Mouse (Mus musculus) E14TG2a.4 (cell line): ENCODE data around the gene Ggta1.

Experiments used
- CTCF ChIP-seq: conservative IDR thresholded peaks from 2 replicates; pipeline ENCODE4 v1.5.1; 2014; ENCODE audit warnings: low read length
- NANOG ChIP-seq: IDR thresholded peaks from 2 replicates; pipeline ENCODE4 v1.6.1; 2014; ENCODE audit warnings: borderline replicate concordance, low read length, mixed read lengths
- POU5F1 ChIP-seq: IDR thresholded peaks from 2 replicates; pipeline ENCODE4 v1.6.1; 2014; ENCODE audit warnings: low read length, borderline replicate concordance

DNA sequence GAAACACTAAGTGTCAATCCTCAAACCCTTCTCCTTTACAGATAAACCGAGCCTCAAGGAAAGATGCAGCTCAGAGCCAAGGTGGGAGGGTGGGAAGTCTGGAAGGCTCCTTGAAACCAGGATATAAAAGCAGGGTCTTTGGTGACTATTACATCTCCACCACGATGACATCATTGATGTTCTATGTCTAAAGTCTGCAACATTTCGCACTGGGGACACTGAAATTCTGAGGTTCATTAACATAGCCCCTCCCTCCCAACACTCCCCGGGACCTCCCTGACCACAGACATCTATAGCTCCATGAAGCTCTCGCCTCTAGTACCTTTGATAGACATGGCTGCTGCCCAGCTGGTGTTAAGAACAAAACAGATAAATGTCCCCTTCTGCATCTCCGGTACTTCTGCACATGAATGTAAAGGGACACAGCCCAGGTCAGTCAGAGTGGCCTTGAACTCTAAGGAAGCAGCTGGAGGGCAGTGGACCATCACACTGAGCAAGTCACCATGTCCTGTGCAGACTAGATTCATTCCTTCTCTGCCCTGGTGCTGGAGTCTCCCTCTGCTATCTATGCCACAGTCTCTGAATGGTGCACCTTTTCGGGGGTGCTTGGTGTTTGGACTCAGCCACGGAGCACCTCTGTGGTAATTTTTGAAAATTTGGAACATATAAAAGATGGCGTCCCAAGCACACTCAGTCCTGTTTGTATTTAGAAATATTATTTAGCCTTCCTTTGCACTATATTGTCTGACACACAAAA lies 13.9 kb downstream of the Ggta1 start:
- TF ChIP-seq CTCF (no peak), POU5F1 (no peak), NANOG (no peak)
